Mouse (Mus musculus) CD4-positive, CD25-positive, alpha-beta regulatory T cell, adult 2 months (primary cell): ENCODE results near the gene Susd4.
A peak's percentile ranks its signal among the peaks of the same experiment; 100 is the strongest.

Source experiments
- DNase-seq: peaks from one replicate; pipeline ENCODE4 v3.0.0-alpha.2; 2012; ENCODE audit warnings: low read depth, low spot score

Susd4 gene

GRCm38 (mm10) chr1:182763716-182764461, at the start of gene Susd4:
Susd4 (plus strand) TSS chr1:182763860.
- DNase-seq, result peak; percentile 81

GRCm38 (mm10) chr1:182714236-182714935, 49.3 kb upstream of the Susd4 start:
- no peak for DNase-seq

GRCm38 (mm10) chr1:182727541-182727940, 36.1 kb upstream of the Susd4 start:
- no peak for DNase-seq

GRCm38 (mm10) chr1:182729002-182729401, 34.7 kb upstream of the Susd4 start:
- DNase-seq, result no peak

GRCm38 (mm10) chr1:182732695-182733094, 31.0 kb upstream of the Susd4 start:
- DNase-seq, result no peak

GRCm38 (mm10) chr1:182735891-182736290, 27.8 kb upstream of the Susd4 start:
- DNase-seq, result no peak

- DNase-seq, result no peak
Measured at GRCm38 (mm10) chr1:182747081-182747480, 16.6 kb upstream of the Susd4 start.

GRCm38 (mm10) chr1:182747834-182748233, 15.8 kb upstream of the Susd4 start:
- no peak for DNase-seq

- no peak for DNase-seq
Measured at GRCm38 (mm10) chr1:182749080-182749479, 14.6 kb upstream of the Susd4 start, which contains the start of gene Ccdc185. Ccdc185 (minus strand) TSS chr1:182749180.

GRCm38 (mm10) chr1:182751301-182751700, 12.4 kb upstream of the Susd4 start:
- DNase-seq, result no peak

- DNase-seq, result no peak
Measured at GRCm38 (mm10) chr1:182753694-182754093, 10.0 kb upstream of the Susd4 start.

- DNase-seq, result no peak
Measured at GRCm38 (mm10) chr1:182754865-182755264, 8.8 kb upstream of the Susd4 start.

- DNase-seq, result no peak
Measured at GRCm38 (mm10) chr1:182758783-182759182, 4.9 kb upstream of the Susd4 start.

GRCm38 (mm10) chr1:182763191-182763715, 407 bp upstream of the Susd4 start:
- no peak for DNase-seq

- peak; percentile 8 for DNase-seq
Measured at GRCm38 (mm10) chr1:182764541-182765281, 1.1 kb downstream of the Susd4 start.

GRCm38 (mm10) chr1:182775576-182775975, 11.9 kb downstream of the Susd4 start:
- DNase-seq, result no peak

GRCm38 (mm10) chr1:182776749-182777410, 13.2 kb downstream of the Susd4 start:
- DNase-seq, result no peak

- no peak for DNase-seq
Measured at GRCm38 (mm10) chr1:182778225-182778624, 14.6 kb downstream of the Susd4 start.

GRCm38 (mm10) chr1:182779024-182779520, 15.4 kb downstream of the Susd4 start:
- DNase-seq, result no peak

GRCm38 (mm10) chr1:182783774-182784173, 20.1 kb downstream of the Susd4 start:
- no peak for DNase-seq

GRCm38 (mm10) chr1:182784784-182785183, 21.1 kb downstream of the Susd4 start:
- no peak for DNase-seq
